Mouse (Mus musculus): ENCODE results near the gene Rnf224. TPM values are rescaled to one million over a fixed set of nuclear protein-coding genes. Genes with fewer than 3 reads are reported as not detected.
"Not testable (repeated sequence)": the region's sequence is repeated elsewhere in the genome, so short reads cannot be mapped to it uniquely, and the experiment has no call there.

The Rnf224 gene
- polyA plus RNA-seq, 1 experiment from 2014 or later = not detected

GRCm38 (mm10) chr2:25261870-25262269, 25.3 kb upstream of the Rnf224 start:
- peak overlapping the region; percentile 64 for H3K4me2 ChIP-seq (ENCODE audit: low read length)
- peak overlapping the region; percentile 69 for H3K27ac ChIP-seq (ENCODE audit: low read length)
- H3K4me1 ChIP-seq (ENCODE audit: control insufficient read depth, insufficient read depth, low read length) = peaks cover 51% of the 10 kb centered on the region
- no peaks in the 10 kb centered on the region for H3K36me3 ChIP-seq (ENCODE audit: control insufficient read depth, insufficient read depth, low read length)
- peak overlapping the region; percentile 85 for H3K4me3 ChIP-seq (ENCODE audit: low read depth, low read length)
- peak; percentile 4 for ATAC-seq
- H3K9me3 ChIP-seq (replicated peaks; ENCODE audit: control insufficient read depth, low read length, poor library complexity, severe bottlenecking) = no peaks in the 10 kb centered on the region
- peaks cover 6% of the 10 kb centered on the region for H3K27me3 ChIP-seq (ENCODE audit: control insufficient read depth, insufficient read depth, low read depth, low read length)
- H3K9ac ChIP-seq (ENCODE audit: low read depth, low read length) = peak overlapping the region; percentile 71
- 43% methylated on average over 11 of the region's 12 CpGs for WGBS

- no peak overlapping the region for H3K27ac ChIP-seq (ENCODE audit: low read length)
- no peak overlapping the region for H3K4me2 ChIP-seq (ENCODE audit: low read length)
- WGBS = 44% methylated on average over 2 of the region's 2 CpGs
- no peaks in the 10 kb centered on the region for H3K9me3 ChIP-seq (replicated peaks; ENCODE audit: control insufficient read depth, low read length, poor library complexity, severe bottlenecking)
- no peak overlapping the region for H3K4me3 ChIP-seq (ENCODE audit: low read depth, low read length)
- H3K9ac ChIP-seq (ENCODE audit: low read depth, low read length) = no peak overlapping the region
- peaks cover 36% of the 10 kb centered on the region for H3K4me1 ChIP-seq (ENCODE audit: control insufficient read depth, insufficient read depth, low read length)
- H3K36me3 ChIP-seq (ENCODE audit: control insufficient read depth, insufficient read depth, low read length) = no peaks in the 10 kb centered on the region
- ATAC-seq = no peak
- peaks cover under 1% of the 10 kb centered on the region for H3K27me3 ChIP-seq (ENCODE audit: control insufficient read depth, insufficient read depth, low read depth, low read length)
These were observed 22.3 kb upstream of the Rnf224 start for GRCm38 (mm10) chr2:25258887-25259286.

GRCm38 (mm10) chr2:25257250-25257649, 20.7 kb upstream of the Rnf224 start:
- H3K4me2 ChIP-seq (ENCODE audit: low read length); H3K36me3 ChIP-seq (ENCODE audit: control insufficient read depth, insufficient read depth, low read length); H3K4me3 ChIP-seq (ENCODE audit: low read depth, low read length); H3K27ac ChIP-seq (ENCODE audit: low read length); H3K27me3 ChIP-seq (ENCODE audit: control insufficient read depth, insufficient read depth, low read depth, low read length); ATAC-seq; H3K9ac ChIP-seq (ENCODE audit: low read depth, low read length); H3K9me3 ChIP-seq (replicated peaks; ENCODE audit: control insufficient read depth, low read length, poor library complexity, severe bottlenecking): not testable (repeated sequence)
- H3K4me1 ChIP-seq (ENCODE audit: control insufficient read depth, insufficient read depth, low read length) = peaks cover 27% of the 10 kb centered on the region
- WGBS = 90% methylated on average over 5 of the region's 5 CpGs

GRCm38 (mm10) chr2:25256443-25257109, 20.0 kb upstream of the Rnf224 start:
- not testable (repeated sequence) for H3K9ac ChIP-seq (ENCODE audit: low read depth, low read length); H3K27me3 ChIP-seq (ENCODE audit: control insufficient read depth, insufficient read depth, low read depth, low read length); H3K9me3 ChIP-seq (replicated peaks; ENCODE audit: control insufficient read depth, low read length, poor library complexity, severe bottlenecking); H3K36me3 ChIP-seq (ENCODE audit: control insufficient read depth, insufficient read depth, low read length); H3K27ac ChIP-seq (ENCODE audit: low read length); ATAC-seq
- 54% methylated on average over 10 of the region's 12 CpGs for WGBS
- Histone ChIP-seq H3K4me2 (ENCODE audit: low read length) (peak overlapping the region; percentile 99), H3K4me3 (ENCODE audit: low read depth, low read length) (peak overlapping the region; percentile 97), H3K4me1 (ENCODE audit: control insufficient read depth, insufficient read depth, low read length) (peaks cover 23% of the 10 kb centered on the region)

GRCm38 (mm10) chr2:25255284-25255779, 18.7 kb upstream of the Rnf224 start, which contains the start of gene Tmem203:
Tmem203 (plus strand) TSS chr2:25255439.
- H3K9me3 ChIP-seq (replicated peaks; ENCODE audit: control insufficient read depth, low read length, poor library complexity, severe bottlenecking) = no peaks in the 10 kb centered on the region
- H3K4me2 ChIP-seq (ENCODE audit: low read length) = peak within 1 kb of the TSS; percentile 99
- no peaks in the 10 kb centered on the region for H3K27me3 ChIP-seq (ENCODE audit: control insufficient read depth, insufficient read depth, low read depth, low read length)
- peak within 1 kb of the TSS; percentile 89 for H3K9ac ChIP-seq (ENCODE audit: low read depth, low read length)
- H3K36me3 ChIP-seq (ENCODE audit: control insufficient read depth, insufficient read depth, low read length) = 0 out of 2 replicates have a peak, but pooled peaks cover 4% of the 10 kb centered on the region
- peak; percentile 91 for ATAC-seq
- under 1% methylated on average over 39 of the region's 39 CpGs for WGBS
- H3K4me1 ChIP-seq (ENCODE audit: control insufficient read depth, insufficient read depth, low read length) = peaks cover 23% of the 10 kb centered on the region
- H3K27ac ChIP-seq (ENCODE audit: low read length) = peak within 1 kb of the TSS; percentile 83
- H3K4me3 ChIP-seq (ENCODE audit: low read depth, low read length) = peak within 1 kb of the TSS; percentile 97

GRCm38 (mm10) chr2:25252331-25252730, 15.7 kb upstream of the Rnf224 start:
- Histone ChIP-seq H3K9me3 (replicated peaks; ENCODE audit: control insufficient read depth, low read length, poor library complexity, severe bottlenecking) (no peaks in the 10 kb centered on the region), H3K4me1 (ENCODE audit: control insufficient read depth, insufficient read depth, low read length) (peaks cover 19% of the 10 kb centered on the region), H3K36me3 (ENCODE audit: control insufficient read depth, insufficient read depth, low read length) (peaks cover 13% of the 10 kb centered on the region), H3K27me3 (ENCODE audit: control insufficient read depth, insufficient read depth, low read depth, low read length) (no peaks in the 10 kb centered on the region), H3K4me2 (ENCODE audit: low read length) (no peak overlapping the region), H3K9ac (ENCODE audit: low read depth, low read length) (no peak overlapping the region), H3K4me3 (ENCODE audit: low read depth, low read length) (no peak overlapping the region), H3K27ac (ENCODE audit: low read length) (no peak overlapping the region)
- 80% methylated on average over 1 of the region's 1 CpGs for WGBS
- no peak for ATAC-seq

GRCm38 (mm10) chr2:25246183-25247072, 9.8 kb upstream of the Rnf224 start, which contains the start of gene AL732309.1:
AL732309.1 (minus strand) TSS chr2:25246863.
- Histone ChIP-seq H3K9me3 (replicated peaks; ENCODE audit: control insufficient read depth, low read length, poor library complexity, severe bottlenecking) (no peaks in the 10 kb centered on the region), H3K4me3 (ENCODE audit: low read depth, low read length) (no peak within 1 kb of the TSS), H3K27ac (ENCODE audit: low read length) (no peak within 1 kb of the TSS), H3K36me3 (ENCODE audit: control insufficient read depth, insufficient read depth, low read length) (peaks cover 15% of the 10 kb centered on the region), H3K4me2 (ENCODE audit: low read length) (no peak within 1 kb of the TSS), H3K9ac (ENCODE audit: low read depth, low read length) (no peak within 1 kb of the TSS), H3K27me3 (ENCODE audit: control insufficient read depth, insufficient read depth, low read depth, low read length) (no peaks in the 10 kb centered on the region), H3K4me1 (ENCODE audit: control insufficient read depth, insufficient read depth, low read length) (peaks cover 12% of the 10 kb centered on the region)
- ATAC-seq = no peak
- WGBS = 92% methylated on average over 10 of the region's 10 CpGs

GRCm38 (mm10) chr2:25244144-25244543, 7.6 kb upstream of the Rnf224 start:
- Histone ChIP-seq H3K27me3 (ENCODE audit: control insufficient read depth, insufficient read depth, low read depth, low read length) (no peaks in the 10 kb centered on the region), H3K9ac (ENCODE audit: low read depth, low read length) (no peak overlapping the region), H3K4me3 (ENCODE audit: low read depth, low read length) (no peak overlapping the region), H3K27ac (ENCODE audit: low read length) (no peak overlapping the region), H3K4me2 (ENCODE audit: low read length) (no peak overlapping the region; the same call in 1 of the 2 replicates), H3K36me3 (ENCODE audit: control insufficient read depth, insufficient read depth, low read length) (peaks cover 12% of the 10 kb centered on the region), H3K4me1 (ENCODE audit: control insufficient read depth, insufficient read depth, low read length) (peaks cover 20% of the 10 kb centered on the region), H3K9me3 (replicated peaks; ENCODE audit: control insufficient read depth, low read length, poor library complexity, severe bottlenecking) (no peaks in the 10 kb centered on the region)
- WGBS = 90% methylated on average over 4 of the region's 4 CpGs
- ATAC-seq = no peak

Data from midbrain, embryonic 16.5 days (tissue).